Mouse (Mus musculus): ENCODE results near the gene Ubap1l.

The Ubap1l gene

GRCm38 (mm10) chr9:65391613-65391964 is 30.7 kb downstream of the Ubap1l start, which contains the start of gene Kbtbd13:
Gene Kbtbd13, minus strand, starts transcription at chr9:65391652.
- no peak for TF ChIP-seq GATA4 (IDR thresholded peaks at IDR 0.05; ENCODE audit: insufficient replicate concordance, low read length)

DNA sequence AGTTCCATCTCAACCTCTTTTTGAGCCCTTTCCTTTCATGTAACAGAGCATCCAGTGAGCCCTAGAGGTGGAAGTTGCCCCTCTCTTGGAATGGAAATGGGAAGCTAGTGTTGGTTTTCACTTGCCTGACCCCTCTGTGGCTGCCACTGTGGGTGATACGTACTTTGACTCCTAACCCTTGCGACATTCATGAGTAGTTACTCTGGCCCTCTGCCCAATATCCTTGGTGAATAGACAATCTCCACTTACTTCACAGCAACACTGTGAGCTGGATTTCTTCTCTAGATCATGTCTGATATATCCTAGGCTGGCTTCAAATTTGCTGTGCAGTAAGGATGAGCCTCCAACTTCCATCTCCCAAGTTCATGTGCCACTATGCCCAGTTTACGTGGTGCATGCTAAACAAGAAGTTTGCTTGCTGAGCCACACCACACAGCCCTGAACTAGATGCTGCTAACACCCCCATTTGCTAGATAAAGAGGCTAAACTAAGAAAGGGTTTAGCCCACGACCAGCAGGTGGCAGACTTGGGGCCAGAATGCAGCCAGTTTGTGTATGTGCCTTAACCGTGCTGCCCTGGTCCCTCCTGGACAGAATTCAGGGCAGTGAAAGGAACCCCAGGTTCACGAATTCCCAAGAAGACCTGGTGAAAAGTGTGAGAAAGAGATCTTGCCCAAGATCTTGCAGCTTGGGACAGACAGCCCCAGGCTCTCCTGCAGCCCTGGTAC is 32.0 kb downstream of the Ubap1l start:
- TF ChIP-seq GATA4 (IDR thresholded peaks at IDR 0.05; ENCODE audit: insufficient replicate concordance, low read length): no peak

DNA sequence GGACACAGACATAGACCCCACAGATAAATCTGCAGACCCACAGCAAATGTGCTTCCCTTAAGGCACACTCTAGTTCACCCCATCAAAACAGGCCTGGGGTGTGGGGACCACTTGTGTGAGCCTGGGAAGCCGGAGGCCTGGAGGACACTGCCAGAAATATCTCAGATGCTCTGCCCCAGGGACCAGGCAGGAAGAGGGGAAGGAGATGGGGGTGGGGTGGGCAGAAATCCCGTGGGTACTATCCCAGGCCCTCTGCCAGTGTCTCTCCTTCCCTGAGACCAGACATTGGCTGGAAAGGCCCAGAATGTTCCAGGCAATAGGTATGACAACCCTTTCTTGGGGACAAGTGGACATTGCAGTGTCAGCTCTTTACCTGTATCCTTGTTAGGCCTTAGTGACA is 32.8 kb downstream of the Ubap1l start:
- no peak for TF ChIP-seq GATA4 (IDR thresholded peaks at IDR 0.05; ENCODE audit: insufficient replicate concordance, low read length)

- TF ChIP-seq GATA4 (IDR thresholded peaks at IDR 0.05; ENCODE audit: insufficient replicate concordance, low read length): no peak
Measured at GRCm38 (mm10) chr9:65394360-65394759, 33.5 kb downstream of the Ubap1l start.

DNA sequence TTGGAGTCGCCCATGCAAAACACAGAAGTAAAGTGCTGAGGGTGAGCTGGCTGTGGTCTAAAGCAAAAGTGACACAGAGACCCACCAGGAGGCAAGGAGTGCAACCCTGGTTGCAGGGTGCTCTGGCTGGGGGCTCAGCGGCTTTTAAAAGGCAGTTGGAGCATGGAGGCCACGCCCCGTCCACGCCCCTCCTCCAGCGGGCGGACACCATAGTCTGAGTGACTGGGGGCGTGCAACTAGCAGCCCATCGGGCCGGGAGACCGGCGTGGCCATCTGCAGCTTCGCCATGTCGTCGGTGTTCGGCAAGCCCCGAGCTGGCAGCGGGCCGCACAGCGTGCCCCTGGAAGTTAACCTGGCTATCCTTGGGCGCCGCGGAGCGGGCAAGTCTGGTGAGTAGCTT is 37.4 kb downstream of the Ubap1l start, which contains the start of gene Rasl12:
Gene Rasl12, plus strand, starts transcription at position 228 of the 400 bp plus-strand sequence.
- no peak for TF ChIP-seq GATA4 (IDR thresholded peaks at IDR 0.05; ENCODE audit: insufficient replicate concordance, low read length)

- no peak for TF ChIP-seq GATA4 (IDR thresholded peaks at IDR 0.05; ENCODE audit: insufficient replicate concordance, low read length)
Measured at GRCm38 (mm10) chr9:65399934-65400333, 39.1 kb downstream of the Ubap1l start.

DNA sequence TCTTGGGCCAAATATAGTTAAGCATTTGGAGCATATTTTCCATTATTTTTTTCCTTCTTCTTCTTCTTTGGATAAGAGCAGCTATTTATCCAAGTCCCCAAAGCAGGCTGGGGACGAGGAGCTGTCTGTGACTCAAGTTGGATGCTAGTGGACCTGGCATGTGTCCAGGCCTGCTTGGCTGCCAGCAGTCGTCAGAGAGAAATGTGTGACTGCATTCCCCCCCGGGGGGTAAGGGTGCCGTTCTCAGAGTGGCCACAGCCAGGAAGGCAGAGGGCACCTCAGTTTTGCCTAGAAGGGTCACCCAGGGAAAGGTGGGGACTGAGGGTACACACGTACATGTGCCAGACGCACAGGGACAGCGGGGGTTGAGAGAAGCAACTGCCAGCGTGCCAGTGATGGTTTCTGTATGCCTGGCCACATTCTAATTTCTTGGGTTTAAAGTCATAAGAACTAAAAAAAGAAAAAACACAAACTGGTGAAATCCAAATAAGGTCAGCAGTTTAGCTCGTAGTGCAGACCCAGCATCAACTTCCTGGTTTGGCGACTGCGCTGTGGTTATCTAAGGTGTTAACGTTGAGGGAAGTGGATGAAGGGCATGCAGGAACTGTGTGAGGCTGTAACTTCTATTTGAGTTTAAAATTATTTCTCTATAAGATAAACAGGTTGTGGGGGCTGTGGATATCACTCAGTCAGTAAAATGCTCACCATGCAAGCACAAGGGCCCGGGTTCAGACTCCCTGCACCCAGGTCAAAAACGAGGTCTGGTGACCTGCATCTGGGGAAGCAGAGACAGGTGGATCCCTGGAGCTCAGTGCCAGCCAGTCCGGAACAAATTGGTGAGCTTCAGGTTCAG is 43.7 kb downstream of the Ubap1l start:
- TF ChIP-seq GATA4 (IDR thresholded peaks at IDR 0.05; ENCODE audit: insufficient replicate concordance, low read length): no peak

- no peak for TF ChIP-seq GATA4 (IDR thresholded peaks at IDR 0.05; ENCODE audit: insufficient replicate concordance, low read length)
Measured at GRCm38 (mm10) chr9:65405184-65405449, 44.3 kb downstream of the Ubap1l start.

DNA sequence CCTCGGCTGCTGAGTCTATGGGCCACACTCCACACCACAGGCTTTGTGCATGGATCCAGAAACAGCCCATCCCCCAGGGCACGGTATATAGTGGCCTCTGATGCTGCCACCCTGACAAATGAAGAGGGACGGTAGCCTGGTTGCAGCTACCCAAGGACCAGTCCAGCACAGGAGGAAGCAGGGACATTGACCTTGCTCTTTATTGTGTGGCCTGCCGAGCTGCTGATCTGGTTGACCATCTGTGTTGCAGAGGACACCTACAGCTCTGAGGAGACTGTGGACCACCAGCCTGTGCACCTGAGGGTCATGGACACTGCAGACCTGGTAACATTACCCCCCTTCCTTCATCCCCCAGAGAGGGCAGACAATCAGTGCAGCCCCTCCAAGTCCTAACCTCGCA is 46.5 kb downstream of the Ubap1l start:
- no peak for TF ChIP-seq GATA4 (IDR thresholded peaks at IDR 0.05; ENCODE audit: insufficient replicate concordance, low read length)

DNA sequence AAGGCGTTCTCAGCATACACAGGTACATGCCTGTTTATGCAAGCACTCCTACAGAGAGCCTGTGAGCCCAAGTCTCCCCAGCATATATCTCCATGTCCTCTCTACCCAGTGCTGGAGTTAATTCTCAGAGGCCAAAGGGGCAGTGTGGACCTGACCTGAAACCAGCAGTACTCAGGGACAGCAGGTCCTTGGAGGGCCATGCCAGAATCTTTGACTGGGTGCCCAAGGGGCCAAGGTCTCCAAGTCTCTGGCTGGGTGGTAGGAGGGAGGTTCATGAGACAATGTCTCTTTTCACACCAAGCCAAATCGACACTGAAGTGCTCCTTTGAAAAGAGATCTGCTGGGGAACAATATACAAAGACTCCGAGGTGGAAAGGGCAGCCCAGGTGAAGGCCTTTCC is 47.0 kb downstream of the Ubap1l start:
- TF ChIP-seq GATA4 (IDR thresholded peaks at IDR 0.05; ENCODE audit: insufficient replicate concordance, low read length): no peak

DNA sequence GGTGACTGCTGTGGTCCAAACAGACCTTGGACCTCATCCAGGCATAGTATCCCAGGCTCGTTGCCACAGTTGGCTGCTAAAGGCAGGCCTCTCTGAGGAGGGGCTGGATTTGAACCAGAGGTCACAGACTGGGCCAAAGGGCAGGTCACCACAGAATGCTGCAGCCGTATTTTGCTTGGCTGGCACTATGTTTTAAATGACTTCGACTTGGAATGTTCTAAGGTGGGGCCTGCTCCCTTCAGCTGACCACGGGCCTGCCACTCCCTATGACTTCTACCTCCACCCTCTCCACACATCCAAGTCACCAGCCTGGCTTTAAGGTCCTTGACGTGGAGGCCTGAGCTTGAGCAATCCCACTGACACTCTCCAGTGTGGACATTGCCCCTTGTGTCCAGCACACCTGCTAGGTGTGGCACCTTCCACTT is 48.0 kb downstream of the Ubap1l start:
- no peak for TF ChIP-seq GATA4 (IDR thresholded peaks at IDR 0.05; ENCODE audit: insufficient replicate concordance, low read length)

DNA sequence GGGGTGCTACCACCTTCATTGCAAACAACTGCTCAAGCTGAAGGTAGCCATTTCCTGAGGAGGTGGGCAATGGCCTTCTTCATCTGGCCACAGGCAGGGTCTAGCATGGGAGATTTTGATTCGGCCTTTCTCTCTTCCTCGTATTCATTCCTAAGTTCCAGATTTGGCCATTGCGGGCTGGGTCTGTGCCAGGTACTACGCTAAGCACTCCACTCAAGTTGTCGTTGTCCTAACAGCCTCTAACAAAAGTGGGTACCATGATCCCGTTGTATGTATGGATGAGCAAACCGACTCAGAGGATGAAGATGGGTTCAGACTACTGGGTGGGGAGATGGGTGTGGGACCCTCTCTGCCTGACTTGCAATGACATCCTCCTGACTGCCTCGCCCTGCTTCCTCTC is 49.5 kb downstream of the Ubap1l start:
- no peak for TF ChIP-seq GATA4 (IDR thresholded peaks at IDR 0.05; ENCODE audit: insufficient replicate concordance, low read length)

- no peak for TF ChIP-seq GATA4 (IDR thresholded peaks at IDR 0.05; ENCODE audit: insufficient replicate concordance, low read length)
Measured at GRCm38 (mm10) chr9:65411326-65411725, 50.5 kb downstream of the Ubap1l start.

- TF ChIP-seq GATA4 (IDR thresholded peaks at IDR 0.05; ENCODE audit: insufficient replicate concordance, low read length): no peak
Measured at GRCm38 (mm10) chr9:65417738-65418137, 56.9 kb downstream of the Ubap1l start.

DNA sequence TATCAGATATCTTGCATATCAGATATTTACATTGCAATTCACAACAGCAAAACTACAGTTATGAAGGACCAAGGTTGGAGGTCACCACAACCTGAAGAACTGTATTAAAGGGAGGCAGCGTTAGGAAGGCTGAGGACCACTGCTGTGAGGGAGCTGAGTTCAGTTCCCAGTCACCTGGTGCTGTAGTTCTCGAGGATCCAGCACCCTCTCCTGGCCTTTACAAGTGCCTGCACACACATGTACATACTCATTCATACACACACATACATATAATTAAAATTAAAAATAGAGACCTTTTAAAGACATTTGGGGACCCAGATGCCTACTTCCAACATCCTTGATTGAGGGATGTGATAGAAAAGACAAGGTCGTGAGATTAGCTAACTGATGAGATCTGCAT is 58.8 kb downstream of the Ubap1l start:
- TF ChIP-seq GATA4 (IDR thresholded peaks at IDR 0.05; ENCODE audit: insufficient replicate concordance, low read length): no peak

GRCm38 (mm10) chr9:65422760-65423501 is 62.1 kb downstream of the Ubap1l start, which contains the start of gene Slc51b:
Gene Slc51b, minus strand, starts transcription at chr9:65422955.
- TF ChIP-seq GATA4 (IDR thresholded peaks at IDR 0.05; ENCODE audit: insufficient replicate concordance, low read length): no peak

All from liver, adult (tissue).